Mouse (Mus musculus): ENCODE results near the gene Sbp.

DNA sequence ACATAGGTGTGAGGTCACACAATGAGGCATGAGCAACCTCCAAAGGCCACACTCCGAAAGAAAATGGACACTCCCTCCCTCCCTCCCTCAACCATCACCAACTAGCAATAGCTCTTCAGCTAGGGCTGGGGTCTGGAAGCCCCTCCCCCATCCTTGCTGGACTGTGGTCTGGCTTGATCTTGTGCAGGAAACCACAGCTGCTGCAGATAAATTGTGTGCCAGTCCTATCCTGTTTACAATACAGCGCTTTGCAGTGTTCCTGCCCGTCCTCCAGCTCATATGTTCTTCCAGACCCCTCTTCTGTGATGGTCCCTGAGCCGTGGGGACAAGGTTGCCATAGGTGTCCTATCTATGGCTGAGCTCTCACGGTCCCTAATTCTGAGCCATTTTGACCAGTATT, 10.3 kb upstream of the Sbp start:
- TF ChIP-seq CTCF (IDR thresholded peaks at IDR 0.05) (no peak), EP300 (IDR thresholded peaks at IDR 0.05) (no peak)
